Mouse (Mus musculus): ENCODE results near the gene P4htm.
"Not testable (repeated sequence)": the region's sequence is repeated elsewhere in the genome, so short reads cannot be mapped to it uniquely, and the experiment has no call there.

Gene P4htm

GRCm38 (mm10) chr9:108596998-108597764 is at the start of gene P4htm:
Gene P4htm (minus strand): TSS chr9:108597667.
- peak; percentile 74 for DNase-seq (ENCODE audit: low spot score)

GRCm38 (mm10) chr9:108639825-108640224 is 42.4 kb upstream of the P4htm start:
- DNase-seq (ENCODE audit: low spot score) = no peak

DNA sequence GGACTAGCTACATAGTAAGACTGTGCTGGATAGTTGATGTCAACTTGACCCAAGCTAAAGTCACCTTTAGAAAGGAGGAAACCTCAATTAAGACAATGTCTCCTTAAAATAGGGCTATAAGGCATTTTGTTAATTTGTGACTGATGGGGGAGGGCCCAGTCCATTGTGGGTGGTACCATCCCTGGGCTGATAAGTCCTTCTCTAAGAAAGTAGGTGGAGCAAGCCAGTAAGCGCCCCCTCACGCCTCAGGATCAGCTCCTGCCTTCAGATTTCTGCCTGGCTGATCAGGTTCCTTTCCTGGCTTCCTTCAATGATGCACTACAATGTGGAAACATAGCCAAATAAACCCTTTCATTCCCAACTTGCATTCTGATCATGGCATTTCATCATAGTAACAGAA is 37.9 kb upstream of the P4htm start:
- no peak for DNase-seq (ENCODE audit: low spot score)

DNA sequence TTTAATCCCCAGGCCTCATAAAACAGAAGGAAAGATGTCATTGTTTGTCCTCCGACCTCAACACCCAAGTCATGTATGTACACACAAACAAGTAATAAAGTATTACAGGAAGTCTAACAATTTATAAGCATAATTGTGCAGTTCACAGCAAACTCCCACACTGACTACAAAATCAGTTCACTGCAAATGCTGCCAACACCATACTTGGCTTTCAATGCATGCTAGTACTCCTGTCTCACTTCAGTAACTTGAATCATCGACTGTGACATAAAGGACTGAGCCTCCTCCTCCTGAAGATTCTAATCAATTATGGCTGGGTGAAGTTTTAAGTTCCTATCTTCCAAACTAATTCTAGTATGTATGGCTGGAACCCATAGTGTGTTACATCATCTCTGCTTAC is 36.4 kb upstream of the P4htm start:
- no peak for DNase-seq (ENCODE audit: low spot score)

DNA sequence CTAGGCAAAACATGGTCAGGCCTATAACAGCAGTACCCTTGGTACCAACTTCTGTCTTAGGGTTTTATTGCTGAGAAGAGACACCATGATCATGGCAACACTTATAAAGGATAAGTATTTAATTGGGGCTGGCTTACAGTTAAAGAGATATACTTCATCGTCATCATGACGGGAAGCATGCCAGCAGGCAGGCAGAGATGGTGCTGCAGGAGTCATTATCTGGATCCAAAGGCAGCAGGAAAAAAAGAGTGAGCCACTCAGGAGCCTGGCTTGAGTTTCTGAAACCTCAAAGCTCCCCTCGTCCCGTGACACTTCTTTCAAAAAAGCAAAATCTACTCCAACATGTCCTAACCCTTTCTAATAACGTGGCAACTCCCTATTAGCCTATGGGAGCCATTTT is 34.9 kb upstream of the P4htm start:
- DNase-seq (ENCODE audit: low spot score) = no peak

DNA sequence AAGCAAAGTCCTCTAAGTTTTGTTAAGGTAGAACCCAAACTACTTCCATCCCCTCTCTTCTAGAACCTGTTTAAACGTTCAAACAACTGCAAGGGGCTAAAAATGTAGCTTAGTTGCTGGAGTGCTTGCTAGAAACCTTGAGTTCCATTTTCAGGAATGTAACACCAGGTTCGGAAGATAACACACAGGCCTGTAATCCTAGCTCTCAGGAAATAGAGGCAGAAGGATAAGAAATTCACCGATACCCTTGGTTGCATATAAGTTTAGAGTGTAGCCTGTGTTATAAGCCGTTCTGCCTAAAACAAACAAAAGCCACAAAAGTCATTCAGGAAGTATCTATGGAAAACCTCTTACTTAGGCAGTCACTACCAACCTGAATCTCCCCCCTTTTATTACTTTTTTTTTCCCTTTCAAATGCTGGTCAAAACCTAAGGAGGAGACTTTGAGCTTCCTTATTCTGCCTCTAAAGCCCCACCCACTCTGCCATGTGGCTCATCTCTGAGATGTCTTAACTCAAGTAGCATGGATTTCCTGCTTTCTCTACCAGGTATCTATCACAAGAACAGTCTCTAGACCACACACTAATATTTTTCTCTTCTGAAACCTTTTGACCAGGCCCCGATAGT is 34.3 kb upstream of the P4htm start:
- DNase-seq (ENCODE audit: low spot score) = no peak

DNA sequence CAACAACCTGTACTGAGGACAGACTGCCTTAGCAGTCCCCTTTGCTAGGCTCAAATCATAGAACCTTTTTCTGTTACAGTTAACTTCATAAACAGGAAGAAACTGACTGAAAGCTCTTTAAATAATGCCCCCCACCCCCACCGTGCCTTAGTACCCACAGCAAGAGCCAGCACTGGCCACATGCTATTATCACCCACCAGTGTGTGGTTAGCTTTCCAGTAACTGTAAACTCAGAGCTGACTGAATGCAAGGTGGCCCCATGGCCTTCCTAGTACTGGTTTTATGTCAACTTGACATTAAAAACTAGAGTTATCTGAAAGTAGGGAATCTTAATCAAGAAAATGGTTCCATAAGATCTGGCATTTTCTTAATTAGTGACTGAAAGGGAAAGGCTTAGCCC is 33.2 kb upstream of the P4htm start:
- no peak for DNase-seq (ENCODE audit: low spot score)

DNA sequence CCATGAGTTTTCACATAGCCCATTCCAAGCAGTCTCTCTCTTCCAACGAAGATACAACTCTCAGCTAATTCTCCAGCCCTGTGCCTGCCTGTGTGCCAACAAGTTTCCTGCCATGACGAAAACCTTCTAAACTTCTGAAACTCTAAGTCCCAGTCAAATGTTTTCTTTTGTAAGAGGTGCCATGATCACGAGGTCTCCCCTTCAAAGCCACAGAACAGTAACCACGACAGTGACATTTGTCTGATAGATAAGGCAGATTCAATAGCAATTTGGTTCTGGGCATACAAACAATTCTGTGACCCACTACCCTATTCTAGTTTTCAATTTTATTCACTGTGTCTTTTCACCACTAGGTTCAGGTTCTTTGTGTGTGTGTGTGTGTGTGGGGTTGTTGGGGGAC is 30.7 kb upstream of the P4htm start:
- no peak for DNase-seq (ENCODE audit: low spot score)

- no peak for DNase-seq (ENCODE audit: low spot score)
These were observed 29.0 kb upstream of the P4htm start for GRCm38 (mm10) chr9:108626498-108626897.

- DNase-seq (ENCODE audit: low spot score) = no peak
These were observed 19.8 kb upstream of the P4htm start for GRCm38 (mm10) chr9:108617301-108617700.

DNA sequence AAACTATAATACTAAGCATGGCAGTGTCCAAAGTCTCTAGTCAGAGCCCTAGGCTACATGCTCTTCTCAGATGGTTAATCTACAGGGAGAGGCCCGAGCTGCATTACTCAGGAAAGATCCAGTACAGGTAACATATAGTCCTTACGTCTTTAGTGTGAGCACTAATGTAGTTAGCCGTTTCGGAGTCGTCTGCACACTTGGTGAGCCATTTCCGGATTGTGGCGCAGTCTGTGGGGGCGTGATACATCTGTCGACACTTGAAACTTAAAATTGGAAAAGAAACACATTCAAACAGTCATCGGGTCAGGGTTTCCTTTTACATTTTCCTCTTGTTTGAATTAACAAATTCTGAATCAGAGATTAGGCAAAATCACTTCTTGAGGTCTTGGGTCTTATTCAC is 14.0 kb upstream of the P4htm start:
- peak; percentile 30 for DNase-seq (ENCODE audit: low spot score)

DNA sequence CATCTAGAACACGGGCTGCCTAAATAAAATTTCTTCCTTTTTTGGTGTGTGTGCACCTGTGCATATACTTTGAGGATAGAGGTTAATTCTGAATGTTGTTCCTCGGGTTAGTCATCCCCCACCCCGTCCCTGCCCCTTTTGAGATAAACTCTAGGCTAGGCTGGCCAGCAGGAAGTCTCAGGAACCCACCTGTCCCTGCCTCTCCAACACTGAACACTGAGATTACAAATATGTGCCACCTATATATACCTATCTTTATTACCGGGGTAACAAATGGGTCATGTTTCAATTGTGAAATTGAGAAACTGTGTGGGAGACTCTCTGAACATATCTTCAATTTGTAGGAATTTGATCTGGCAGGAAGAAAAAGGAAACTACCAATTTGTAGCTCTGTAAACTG is 11.4 kb upstream of the P4htm start:
- no peak for DNase-seq (ENCODE audit: low spot score)

DNA sequence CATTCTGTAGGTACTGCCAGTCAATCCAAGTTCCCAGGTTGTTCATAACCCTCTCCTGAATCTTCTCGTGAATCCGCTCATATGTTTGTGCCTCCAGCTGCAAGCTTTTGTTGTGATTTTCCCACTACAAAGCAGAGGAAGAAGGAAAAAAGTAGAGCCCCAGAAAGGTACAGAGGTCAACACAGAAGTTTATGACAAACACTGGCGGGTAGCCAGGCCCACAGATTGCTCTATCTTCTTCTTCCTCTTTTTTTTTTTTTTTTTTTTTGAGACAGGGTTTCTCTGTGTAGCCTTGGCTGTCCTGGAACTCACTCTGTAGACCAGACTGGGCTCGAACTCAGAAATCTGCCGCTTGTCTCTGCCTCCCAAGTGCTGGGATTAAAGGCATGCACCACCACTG is 10.5 kb upstream of the P4htm start:
- DNase-seq (ENCODE audit: low spot score) = not testable (repeated sequence)

- no peak for DNase-seq (ENCODE audit: low spot score)
These were observed 4.5 kb upstream of the P4htm start for GRCm38 (mm10) chr9:108601986-108602385.

DNA sequence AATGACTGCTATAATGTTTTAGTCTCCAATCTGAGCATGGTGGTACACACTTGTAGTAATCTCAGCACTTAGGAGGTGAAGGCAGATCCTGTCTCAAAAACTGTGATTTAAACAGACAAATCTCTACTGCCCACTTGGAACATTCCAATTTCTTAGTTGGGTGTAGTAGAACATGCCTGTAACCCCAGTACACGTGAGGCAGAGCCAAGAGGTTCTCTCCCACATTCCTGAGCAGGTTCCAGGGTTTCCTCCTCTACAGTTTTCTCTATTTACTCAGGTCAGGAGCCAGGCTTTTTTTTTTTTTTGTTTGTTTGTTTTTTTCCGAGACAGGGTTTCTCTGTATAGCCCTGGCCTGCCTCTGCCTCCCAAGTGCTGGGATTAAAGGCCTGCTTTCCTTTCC is 2.5 kb upstream of the P4htm start:
- no peak for DNase-seq (ENCODE audit: low spot score)

- peak; percentile 35 for DNase-seq (ENCODE audit: low spot score)
These were observed 1.6 kb upstream of the P4htm start for GRCm38 (mm10) chr9:108599021-108599566.

DNA sequence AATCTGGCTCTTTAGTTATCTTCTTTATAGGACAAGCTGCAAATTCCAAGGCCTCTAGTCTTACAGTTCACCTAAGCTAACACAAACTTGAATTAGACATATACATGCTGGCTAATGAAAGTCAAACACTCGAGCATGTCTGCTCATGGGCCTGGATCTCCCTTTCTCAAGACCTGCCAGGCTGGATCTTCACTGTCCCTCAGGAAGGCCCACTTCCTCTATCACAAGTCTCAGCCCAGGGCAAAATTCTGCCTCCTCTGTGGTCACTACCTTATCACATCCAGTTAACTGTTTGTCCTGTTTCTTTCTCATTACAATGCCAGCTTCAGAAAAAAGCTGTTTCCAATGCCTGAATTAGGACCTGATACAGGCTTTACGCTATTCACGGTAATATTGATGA is 3.1 kb downstream of the P4htm start:
- DNase-seq (ENCODE audit: low spot score) = no peak

DNA sequence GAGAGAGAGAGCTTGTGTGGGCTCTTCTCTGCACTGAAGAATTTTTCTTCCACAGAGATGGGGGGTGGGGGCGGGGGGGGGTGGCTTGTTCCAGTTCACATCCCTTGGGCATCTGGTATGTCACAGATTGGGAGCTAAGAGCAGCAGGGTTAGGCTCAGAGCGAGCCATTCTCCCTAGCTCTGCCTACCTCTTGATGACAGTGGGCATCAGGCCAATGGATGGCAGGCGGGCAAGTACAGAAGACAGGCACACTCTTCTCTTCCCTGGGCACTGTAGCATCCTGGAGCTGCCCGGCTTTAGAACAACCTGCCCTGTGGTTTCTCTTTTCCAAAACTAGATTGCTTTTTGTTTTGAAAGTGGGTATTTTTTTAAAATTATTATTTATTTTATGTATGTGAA is 6.0 kb downstream of the P4htm start:
- DNase-seq (ENCODE audit: low spot score) = peak; percentile 52

DNA sequence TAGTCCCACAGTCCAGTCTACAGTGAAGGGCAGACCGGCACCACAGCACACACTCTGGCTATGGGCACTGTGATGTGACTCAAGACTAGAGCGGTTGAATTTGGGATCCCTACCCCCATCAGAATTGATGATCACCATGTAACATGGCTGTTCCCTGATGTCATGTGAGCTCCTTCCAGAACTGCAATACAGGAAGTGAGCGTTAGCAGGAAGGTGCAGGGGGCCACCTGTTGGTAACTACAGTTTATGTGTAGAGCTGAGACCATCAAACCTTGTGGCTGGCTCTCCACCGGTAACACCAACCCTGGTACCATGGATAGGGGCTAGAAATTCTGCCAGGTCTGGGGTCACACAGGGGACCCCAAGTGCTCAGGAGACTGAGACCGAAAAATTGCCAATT is 8.2 kb downstream of the P4htm start:
- peak; percentile 60 for DNase-seq (ENCODE audit: low spot score)

GRCm38 (mm10) chr9:108587571-108588180 is 9.8 kb downstream of the P4htm start:
- DNase-seq (ENCODE audit: low spot score) = peak; percentile 95

- no peak for DNase-seq (ENCODE audit: low spot score)
These were observed 18.1 kb downstream of the P4htm start for GRCm38 (mm10) chr9:108579344-108579690.

- peak; percentile 96 for DNase-seq (ENCODE audit: low spot score)
These were observed 18.7 kb downstream of the P4htm start, which contains the start of gene Wdr6 for GRCm38 (mm10) chr9:108578545-108579343. Gene Wdr6 (minus strand): TSS chr9:108578739.
